Mouse (Mus musculus) ES-Bruce4 (cell line): ENCODE results near the gene Rasa2.
"Not testable (repeated sequence)": the region's sequence is repeated elsewhere in the genome, so short reads cannot be mapped to it uniquely, and the experiment has no call there.

ENCODE experiments used
- CTCF ChIP-seq: IDR thresholded peaks from one replicate; pipeline ENCODE4 v1.8.1; 2011; ENCODE audit warnings: low read depth, low read length
- EP300 ChIP-seq: IDR thresholded peaks from 2 replicates; pipeline ENCODE4 v1.6.1; 2011; ENCODE audit warnings: low read depth, low read length; ENCODE audit not compliant: insufficient read depth
- POLR2A ChIP-seq: IDR thresholded peaks from one replicate; pipeline ENCODE4 v1.8.1; 2011; ENCODE audit warnings: low read length; ENCODE audit not compliant: insufficient read depth

DNA sequence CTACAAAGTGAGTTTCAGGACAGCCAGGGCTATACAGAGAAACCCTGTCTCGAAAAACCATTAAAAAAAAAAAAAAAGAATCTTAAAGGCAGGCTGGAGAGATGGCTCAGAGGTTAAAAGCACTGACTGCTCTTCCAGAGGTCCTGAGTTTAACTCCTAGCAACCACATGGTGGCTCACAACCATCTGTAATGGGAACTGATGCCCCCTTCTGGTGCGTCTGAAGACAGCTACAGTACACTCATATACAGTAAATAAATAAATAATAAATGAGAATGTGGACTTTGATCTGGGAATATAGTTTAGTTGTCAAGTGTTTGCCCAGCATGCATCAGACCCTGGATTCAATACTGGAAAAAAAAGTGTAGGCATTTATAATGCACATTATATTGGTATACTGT is 109.8 kb downstream of the Rasa2 start:
- peak; percentile 14 for TF ChIP-seq CTCF
- not testable (repeated sequence) for TF ChIP-seq POLR2A, EP300
